Mouse (Mus musculus): ENCODE measurements around the gene Atp8a2. TPM values are rescaled to one million over a fixed set of nuclear protein-coding genes. Genes with fewer than 3 reads are reported as not detected.

Gene Atp8a2
- polyA plus RNA-seq, 1 experiment, result 0.16 TPM

- Histone ChIP-seq H3K4me3 (ENCODE audit: insufficient read depth, low read length) (no peak overlapping the region), H3K4me1 (ENCODE audit: control insufficient read depth, insufficient read depth, low read length) (peaks cover 9% of the 10 kb centered on the region), H3K27ac (ENCODE audit: insufficient read depth, low read depth, low read length) (no peak overlapping the region)
- TF ChIP-seq CTCF (IDR thresholded peaks at IDR 0.05; ENCODE audit: low read depth, low read length) (no peak), POLR2A (IDR thresholded peaks at IDR 0.05; ENCODE audit: borderline replicate concordance, low read depth, low read length) (no peak)
Measured at GRCm38 (mm10) chr14:59648611-59649010, 548.4 kb downstream of the Atp8a2 start.

GRCm38 (mm10) chr14:59646826-59647697, 549.9 kb downstream of the Atp8a2 start:
- TF ChIP-seq POLR2A (IDR thresholded peaks at IDR 0.05; ENCODE audit: borderline replicate concordance, low read depth, low read length) (no peak), CTCF (IDR thresholded peaks at IDR 0.05; ENCODE audit: low read depth, low read length) (no peak)

GRCm38 (mm10) chr14:59644896-59645295, 552.1 kb downstream of the Atp8a2 start:
- TF ChIP-seq CTCF (IDR thresholded peaks at IDR 0.05; ENCODE audit: low read depth, low read length) (no peak), POLR2A (IDR thresholded peaks at IDR 0.05; ENCODE audit: borderline replicate concordance, low read depth, low read length) (no peak)
- Histone ChIP-seq H3K4me3 (ENCODE audit: insufficient read depth, low read length) (no peak overlapping the region), H3K27ac (ENCODE audit: insufficient read depth, low read depth, low read length) (no peak overlapping the region), H3K4me1 (ENCODE audit: control insufficient read depth, insufficient read depth, low read length) (peaks cover 15% of the 10 kb centered on the region)

More at GRCm38 (mm10) chr14:59646826-59647697, 549.9 kb downstream of the Atp8a2 start:
- H3K4me3 ChIP-seq (ENCODE audit: insufficient read depth, low read length), result no peak overlapping the region
- H3K27ac ChIP-seq (ENCODE audit: insufficient read depth, low read depth, low read length), result no peak overlapping the region
- H3K4me1 ChIP-seq (ENCODE audit: control insufficient read depth, insufficient read depth, low read length), result peaks cover 15% of the 10 kb centered on the region

- H3K27ac ChIP-seq (ENCODE audit: insufficient read depth, low read depth, low read length), result no peak overlapping the region
- no peak overlapping the region for H3K4me3 ChIP-seq (ENCODE audit: insufficient read depth, low read length)
- TF ChIP-seq POLR2A (IDR thresholded peaks at IDR 0.05; ENCODE audit: borderline replicate concordance, low read depth, low read length) (no peak), CTCF (IDR thresholded peaks at IDR 0.05; ENCODE audit: low read depth, low read length) (no peak)
- peaks cover 15% of the 10 kb centered on the region for H3K4me1 ChIP-seq (ENCODE audit: control insufficient read depth, insufficient read depth, low read length)
Measured at GRCm38 (mm10) chr14:59644166-59644565, 552.8 kb downstream of the Atp8a2 start.

- Histone ChIP-seq H3K27ac (ENCODE audit: insufficient read depth, low read depth, low read length) (no peak overlapping the region), H3K4me1 (ENCODE audit: control insufficient read depth, insufficient read depth, low read length) (peaks cover 15% of the 10 kb centered on the region), H3K4me3 (ENCODE audit: insufficient read depth, low read length) (no peak overlapping the region)
- TF ChIP-seq POLR2A (IDR thresholded peaks at IDR 0.05; ENCODE audit: borderline replicate concordance, low read depth, low read length), result no peak
- TF ChIP-seq CTCF (IDR thresholded peaks at IDR 0.05; ENCODE audit: low read depth, low read length), result no peak
Measured at GRCm38 (mm10) chr14:59643582-59643981, 553.4 kb downstream of the Atp8a2 start.

GRCm38 (mm10) chr14:59641856-59642255, 555.1 kb downstream of the Atp8a2 start:
- Histone ChIP-seq H3K4me3 (ENCODE audit: insufficient read depth, low read length) (no peak overlapping the region), H3K4me1 (ENCODE audit: control insufficient read depth, insufficient read depth, low read length) (peaks cover 12% of the 10 kb centered on the region), H3K27ac (ENCODE audit: insufficient read depth, low read depth, low read length) (no peak overlapping the region)
- no peak for TF ChIP-seq CTCF (IDR thresholded peaks at IDR 0.05; ENCODE audit: low read depth, low read length)
- no peak for TF ChIP-seq POLR2A (IDR thresholded peaks at IDR 0.05; ENCODE audit: borderline replicate concordance, low read depth, low read length)

GRCm38 (mm10) chr14:59638906-59639703, 557.9 kb downstream of the Atp8a2 start:
- H3K4me3 ChIP-seq (ENCODE audit: insufficient read depth, low read length), result no peak overlapping the region
- H3K4me1 ChIP-seq (ENCODE audit: control insufficient read depth, insufficient read depth, low read length), result peaks cover 11% of the 10 kb centered on the region
- TF ChIP-seq POLR2A (IDR thresholded peaks at IDR 0.05; ENCODE audit: borderline replicate concordance, low read depth, low read length) (no peak), CTCF (IDR thresholded peaks at IDR 0.05; ENCODE audit: low read depth, low read length) (no peak)
- H3K27ac ChIP-seq (ENCODE audit: insufficient read depth, low read depth, low read length), result no peak overlapping the region

- TF ChIP-seq POLR2A (IDR thresholded peaks at IDR 0.05; ENCODE audit: borderline replicate concordance, low read depth, low read length), result no peak
- TF ChIP-seq CTCF (IDR thresholded peaks at IDR 0.05; ENCODE audit: low read depth, low read length), result no peak
- Histone ChIP-seq H3K4me3 (ENCODE audit: insufficient read depth, low read length) (no peak overlapping the region), H3K27ac (ENCODE audit: insufficient read depth, low read depth, low read length) (no peak overlapping the region), H3K4me1 (ENCODE audit: control insufficient read depth, insufficient read depth, low read length) (no peaks in the 10 kb centered on the region)
Measured at GRCm38 (mm10) chr14:59633988-59634387, 563.0 kb downstream of the Atp8a2 start.

GRCm38 (mm10) chr14:59633295-59633898, 563.6 kb downstream of the Atp8a2 start:
- TF ChIP-seq POLR2A (IDR thresholded peaks at IDR 0.05; ENCODE audit: borderline replicate concordance, low read depth, low read length) (no peak), CTCF (IDR thresholded peaks at IDR 0.05; ENCODE audit: low read depth, low read length) (no peak)
- Histone ChIP-seq H3K4me3 (ENCODE audit: insufficient read depth, low read length) (no peak overlapping the region), H3K4me1 (ENCODE audit: control insufficient read depth, insufficient read depth, low read length) (no peaks in the 10 kb centered on the region), H3K27ac (ENCODE audit: insufficient read depth, low read depth, low read length) (no peak overlapping the region)
